Mouse (Mus musculus): ENCODE results near the gene Nfkbib. TPM values are rescaled to one million over a fixed set of nuclear protein-coding genes. Genes with fewer than 3 reads are reported as not detected.

Nfkbib gene
- polyA plus RNA-seq, 1 experiment from 2014 or later: 49.1 TPM

- no peak; the same call in 1 of the 2 replicates for ATAC-seq
- no peaks in the 10 kb centered on the region for H3K36me3 ChIP-seq (ENCODE audit: control insufficient read depth, insufficient read depth, low read length)
- H3K27ac ChIP-seq (ENCODE audit: low read length): no peak overlapping the region
- no peak overlapping the region for H3K4me3 ChIP-seq (ENCODE audit: low read length)
- peaks cover 4% of the 10 kb centered on the region; the same call in 1 of the 2 replicates for H3K4me1 ChIP-seq (ENCODE audit: control insufficient read depth, insufficient read depth, low read length)
- no peak overlapping the region for H3K9ac ChIP-seq (ENCODE audit: low read depth, low read length)
- 53% methylated on average over 4 of the region's 4 CpGs for WGBS
- H3K27me3 ChIP-seq (replicated peaks; ENCODE audit: control insufficient read depth, insufficient read depth, low read length): no peaks in the 10 kb centered on the region
- no peak overlapping the region for H3K4me2 ChIP-seq (ENCODE audit: low read depth, low read length)
- 0 out of 2 replicates have a peak, but pooled peaks cover 2% of the 10 kb centered on the region for H3K9me3 ChIP-seq (ENCODE audit: control insufficient read depth, low read length)
Measured at GRCm38 (mm10) chr7:28719159-28719558, 48.2 kb downstream of the Nfkbib start.

- 0 out of 2 replicates have a peak, but pooled peaks cover 2% of the 10 kb centered on the region for H3K9me3 ChIP-seq (ENCODE audit: control insufficient read depth, low read length)
- 74% methylated on average over 10 of the region's 10 CpGs for WGBS
- peaks cover 4% of the 10 kb centered on the region; the same call in 1 of the 2 replicates for H3K4me1 ChIP-seq (ENCODE audit: control insufficient read depth, insufficient read depth, low read length)
- H3K36me3 ChIP-seq (ENCODE audit: control insufficient read depth, insufficient read depth, low read length): no peaks in the 10 kb centered on the region
- H3K27me3 ChIP-seq (replicated peaks; ENCODE audit: control insufficient read depth, insufficient read depth, low read length): no peaks in the 10 kb centered on the region
- no peak for ATAC-seq
- no peak overlapping the region for H3K4me3 ChIP-seq (ENCODE audit: low read length)
- H3K4me2 ChIP-seq (ENCODE audit: low read depth, low read length): no peak overlapping the region
- H3K9ac ChIP-seq (ENCODE audit: low read depth, low read length): no peak overlapping the region
- H3K27ac ChIP-seq (ENCODE audit: low read length): 0 out of 2 replicates have a peak overlapping the region, but pooled peaks have one; percentile 33
Measured at GRCm38 (mm10) chr7:28717726-28718125, 49.6 kb downstream of the Nfkbib start.

- Histone ChIP-seq H3K9ac (ENCODE audit: low read depth, low read length) (peak within 1 kb of the TSS; percentile 77), H3K4me1 (ENCODE audit: control insufficient read depth, insufficient read depth, low read length) (peaks cover 4% of the 10 kb centered on the region; the same call in 1 of the 2 replicates), H3K9me3 (ENCODE audit: control insufficient read depth, low read length) (no peaks in the 10 kb centered on the region), H3K4me3 (ENCODE audit: low read length) (peak within 1 kb of the TSS; percentile 57), H3K27me3 (replicated peaks; ENCODE audit: control insufficient read depth, insufficient read depth, low read length) (no peaks in the 10 kb centered on the region), H3K36me3 (ENCODE audit: control insufficient read depth, insufficient read depth, low read length) (no peaks in the 10 kb centered on the region), H3K27ac (ENCODE audit: low read length) (peak within 1 kb of the TSS; percentile 33; the same call in 1 of the 2 replicates), H3K4me2 (ENCODE audit: low read depth, low read length) (peak within 1 kb of the TSS; percentile 82)
- WGBS: 3% methylated on average over 36 of the region's 36 CpGs
- peak; percentile 86 for ATAC-seq
Measured at GRCm38 (mm10) chr7:28716590-28717281, 50.6 kb downstream of the Nfkbib start, which contains the start of gene Fbxo17. Gene Fbxo17, plus strand, starts transcription at chr7:28716804.

GRCm38 (mm10) chr7:28715598-28715997 lies 51.7 kb downstream of the Nfkbib start:
- Histone ChIP-seq H3K4me2 (ENCODE audit: low read depth, low read length) (no peak overlapping the region), H3K27ac (ENCODE audit: low read length) (no peak overlapping the region), H3K36me3 (ENCODE audit: control insufficient read depth, insufficient read depth, low read length) (no peaks in the 10 kb centered on the region), H3K4me3 (ENCODE audit: low read length) (no peak overlapping the region), H3K9ac (ENCODE audit: low read depth, low read length) (no peak overlapping the region), H3K27me3 (replicated peaks; ENCODE audit: control insufficient read depth, insufficient read depth, low read length) (no peaks in the 10 kb centered on the region), H3K9me3 (ENCODE audit: control insufficient read depth, low read length) (no peaks in the 10 kb centered on the region), H3K4me1 (ENCODE audit: control insufficient read depth, insufficient read depth, low read length) (peaks cover 4% of the 10 kb centered on the region; the same call in 1 of the 2 replicates)
- WGBS: 95% methylated on average over 2 of the region's 2 CpGs
- no peak for ATAC-seq

DNA sequence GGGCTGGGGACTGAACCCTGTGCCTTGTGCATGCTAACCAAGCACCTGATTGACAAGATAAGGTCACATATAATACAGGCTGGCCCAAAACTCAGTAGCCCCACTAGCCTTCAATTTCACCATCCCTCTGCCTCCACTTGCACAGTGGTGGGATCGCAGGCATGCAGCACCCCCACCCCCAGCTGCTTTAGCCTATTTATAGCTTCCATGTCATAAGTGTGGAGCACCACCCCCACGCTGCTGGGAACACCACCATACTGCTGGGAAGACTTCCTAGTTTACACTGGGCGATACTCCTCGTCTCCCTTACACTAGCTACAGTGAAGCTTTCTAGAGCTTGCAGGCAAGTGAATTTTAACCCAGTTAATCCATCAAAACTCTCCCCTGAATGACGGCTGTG lies 52.6 kb downstream of the Nfkbib start:
- WGBS: 79% methylated on average over 5 of the region's 5 CpGs
- ATAC-seq: no peak
- Histone ChIP-seq H3K4me2 (ENCODE audit: low read depth, low read length) (no peak overlapping the region), H3K27ac (ENCODE audit: low read length) (no peak overlapping the region), H3K9ac (ENCODE audit: low read depth, low read length) (no peak overlapping the region), H3K4me3 (ENCODE audit: low read length) (no peak overlapping the region), H3K36me3 (ENCODE audit: control insufficient read depth, insufficient read depth, low read length) (no peaks in the 10 kb centered on the region), H3K9me3 (ENCODE audit: control insufficient read depth, low read length) (no peaks in the 10 kb centered on the region), H3K27me3 (replicated peaks; ENCODE audit: control insufficient read depth, insufficient read depth, low read length) (no peaks in the 10 kb centered on the region), H3K4me1 (ENCODE audit: control insufficient read depth, insufficient read depth, low read length) (peaks cover 4% of the 10 kb centered on the region; the same call in 1 of the 2 replicates)

DNA sequence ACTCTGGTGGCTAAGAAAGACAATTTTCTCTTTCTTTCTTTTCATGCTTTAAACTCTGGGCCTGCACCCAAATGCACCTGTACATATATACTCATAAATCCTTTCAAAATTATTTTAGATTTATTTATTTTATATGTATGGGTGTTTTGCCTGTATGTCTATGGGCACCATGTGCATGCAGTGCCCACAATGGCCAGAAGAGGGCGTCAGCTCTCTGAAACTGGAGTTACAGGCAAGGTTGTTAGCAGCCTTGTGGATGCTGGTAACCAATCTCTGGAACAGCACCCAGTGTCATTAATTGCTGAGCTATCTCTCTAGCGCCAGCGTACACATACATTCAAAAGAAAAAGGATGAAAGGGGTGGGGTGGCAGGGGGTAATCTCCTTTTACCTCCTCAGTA lies 56.4 kb downstream of the Nfkbib start:
- ATAC-seq: no peak
- WGBS: 62% methylated on average over 3 of the region's 3 CpGs
- Histone ChIP-seq H3K9me3 (ENCODE audit: control insufficient read depth, low read length) (no peaks in the 10 kb centered on the region), H3K27me3 (replicated peaks; ENCODE audit: control insufficient read depth, insufficient read depth, low read length) (no peaks in the 10 kb centered on the region), H3K9ac (ENCODE audit: low read depth, low read length) (no peak overlapping the region), H3K27ac (ENCODE audit: low read length) (no peak overlapping the region), H3K4me2 (ENCODE audit: low read depth, low read length) (no peak overlapping the region), H3K4me3 (ENCODE audit: low read length) (no peak overlapping the region), H3K36me3 (ENCODE audit: control insufficient read depth, insufficient read depth, low read length) (no peaks in the 10 kb centered on the region), H3K4me1 (ENCODE audit: control insufficient read depth, insufficient read depth, low read length) (no peaks in the 10 kb centered on the region)

GRCm38 (mm10) chr7:28709454-28709853 lies 57.9 kb downstream of the Nfkbib start:
- H3K4me2 ChIP-seq (ENCODE audit: low read depth, low read length): no peak overlapping the region
- no peak overlapping the region for H3K9ac ChIP-seq (ENCODE audit: low read depth, low read length)
- H3K4me1 ChIP-seq (ENCODE audit: control insufficient read depth, insufficient read depth, low read length): no peaks in the 10 kb centered on the region
- no peak overlapping the region for H3K27ac ChIP-seq (ENCODE audit: low read length)
- H3K36me3 ChIP-seq (ENCODE audit: control insufficient read depth, insufficient read depth, low read length): no peaks in the 10 kb centered on the region
- no peak for ATAC-seq
- no peaks in the 10 kb centered on the region for H3K9me3 ChIP-seq (ENCODE audit: control insufficient read depth, low read length)
- H3K27me3 ChIP-seq (replicated peaks; ENCODE audit: control insufficient read depth, insufficient read depth, low read length): no peaks in the 10 kb centered on the region
- H3K4me3 ChIP-seq (ENCODE audit: low read length): no peak overlapping the region

Other genes starting within 250 kb of the Nfkbib start
- gene Ifnl3, start 244.7 kb downstream of the Nfkbib start, polyA plus RNA-seq (2015; fragmentation: Nextera tagmentation; extraction: Ambion mirVana): not detected in 2 replicates
- 94.3 and 150 TPM in 2 replicates for gene Sycn, start 226.6 kb downstream of the Nfkbib start, polyA plus RNA-seq (2015; fragmentation: Nextera tagmentation; extraction: Ambion mirVana)
- 0.09 and 0.20 TPM in 2 replicates for gene Nccrp1, start 220.3 kb downstream of the Nfkbib start, polyA plus RNA-seq (2015; fragmentation: Nextera tagmentation; extraction: Ambion mirVana)
- 7.8 and 9.7 TPM in 2 replicates for gene Samd4b, start 169.4 kb downstream of the Nfkbib start, polyA plus RNA-seq (2015; fragmentation: Nextera tagmentation; extraction: Ambion mirVana)
- 51.2 and 55.4 TPM in 2 replicates for gene Pak4, start 169.3 kb downstream of the Nfkbib start, polyA plus RNA-seq (2015; fragmentation: Nextera tagmentation; extraction: Ambion mirVana)
- gene Acp7, start 136.2 kb downstream of the Nfkbib start, polyA plus RNA-seq (2015; fragmentation: Nextera tagmentation; extraction: Ambion mirVana): not detected in 2 replicates
- gene Fbxo27, start 74.7 kb downstream of the Nfkbib start, polyA plus RNA-seq (2015; fragmentation: Nextera tagmentation; extraction: Ambion mirVana): 2.1 and 3.0 TPM in 2 replicates
- 5.1 and 6.1 TPM in 2 replicates for gene Fbxo17, start 50.7 kb downstream of the Nfkbib start, polyA plus RNA-seq (2015; fragmentation: Nextera tagmentation; extraction: Ambion mirVana)
- 134 and 146 TPM in 2 replicates for gene Mrps12, start 25.7 kb downstream of the Nfkbib start, polyA plus RNA-seq (2015; fragmentation: Nextera tagmentation; extraction: Ambion mirVana)
- 25.2 and 28.0 TPM in 2 replicates for gene Sars2, start 25.5 kb downstream of the Nfkbib start, polyA plus RNA-seq (2015; fragmentation: Nextera tagmentation; extraction: Ambion mirVana)
- gene Ccer2, start 11.3 kb downstream of the Nfkbib start, polyA plus RNA-seq (2015; fragmentation: Nextera tagmentation; extraction: Ambion mirVana): not detected in 2 replicates
- 71.9 and 77.6 TPM in 2 replicates for gene Sirt2, start 777 bp downstream of the Nfkbib start, polyA plus RNA-seq (2015; fragmentation: Nextera tagmentation; extraction: Ambion mirVana)
- 5.2 and 5.9 TPM in 2 replicates for gene Rinl, start 21.5 kb upstream of the Nfkbib start, polyA plus RNA-seq (2015; fragmentation: Nextera tagmentation; extraction: Ambion mirVana)
- gene Hnrnpl, start 41.0 kb upstream of the Nfkbib start, polyA plus RNA-seq (2015; fragmentation: Nextera tagmentation; extraction: Ambion mirVana): 142 and 146 TPM in 2 replicates
- gene Ech1, start 57.7 kb upstream of the Nfkbib start, polyA plus RNA-seq (2015; fragmentation: Nextera tagmentation; extraction: Ambion mirVana): 347 and 378 TPM in 2 replicates
- gene Lgals4, start 66.3 kb upstream of the Nfkbib start, polyA plus RNA-seq (2015; fragmentation: Nextera tagmentation; extraction: Ambion mirVana): 2,407 and 2,590 TPM in 2 replicates
- gene Lgals7, start 96.3 kb upstream of the Nfkbib start, polyA plus RNA-seq (2015; fragmentation: Nextera tagmentation; extraction: Ambion mirVana): 0.56 and 0.97 TPM in 2 replicates
- gene Capn12, start 113.9 kb upstream of the Nfkbib start, polyA plus RNA-seq (2015; fragmentation: Nextera tagmentation; extraction: Ambion mirVana): 0.29 and 0.39 TPM in 2 replicates
- gene Actn4, start 194.8 kb upstream of the Nfkbib start, polyA plus RNA-seq (2015; fragmentation: Nextera tagmentation; extraction: Ambion mirVana): 402 and 447 TPM in 2 replicates
- gene Eif3k, start 214.4 kb upstream of the Nfkbib start, polyA plus RNA-seq (2015; fragmentation: Nextera tagmentation; extraction: Ambion mirVana): 355 and 362 TPM in 2 replicates
- 6.9 and 7.3 TPM in 2 replicates for gene Map4k1, start 214.5 kb upstream of the Nfkbib start, polyA plus RNA-seq (2015; fragmentation: Nextera tagmentation; extraction: Ambion mirVana)

Measured in intestine, embryonic 16.5 days (tissue).